Comparison of ENCODE assay signal across 14 mouse cellular contexts in genomic region chr3:131868219-131868964, GRCm38 (mm10).
DNase-seq lines count a peak whose midpoint lies in the region; ATAC-seq and TF ChIP-seq lines count a peak whose summit lies in the region.
"Had no signal": no experiment of that assay in that cellular context is flagged by ENCODE, and none has a peak within 500 bp of the region (broad histone marks: within the 10 kb centered on the region; RNA-seq: fewer than 3 reads in every experiment).

No protein-coding gene starts in this region.

- no peak overlapping the region for H3K9ac ChIP-seq in embryonic facial prominence, embryonic 11.5 days (replicated peaks; ENCODE audit: low read length)
- no peak overlapping the region for H3K9ac ChIP-seq in kidney, embryonic 14.5 days (ENCODE audit: low read depth, low read length)
- H3K9ac ChIP-seq: forebrain, embryonic 12.5 days had no signal

- DNase-seq in heart, adult 18-20 months = peak; percentile 10 to 38
- no peak for DNase-seq in heart, postnatal 4 days
- DNase-seq in embryonic facial prominence, embryonic 11.5 days (ENCODE audit: low spot score) = peak; percentile 81
- no peak for DNase-seq in adrenal gland, adult 8-10 months
- DNase-seq in right cerebral cortex, postnatal 4 days = no peak
- DNase-seq: adrenal gland, postnatal 36 days; B cell, adult 2 months; cerebellum, adult 9-10 months; kidney, postnatal 25 days had no signal

- no peak overlapping the region for H3ac ChIP-seq in C2C12 (ENCODE audit: control insufficient read depth, insufficient read length, low read depth)

- H3K79me2 ChIP-seq in C2C12 (ENCODE audit: control insufficient read depth, insufficient read depth) (no peaks in the 10 kb centered on the region), macrophage (ENCODE audit: inconsistent target) (no peaks in the 10 kb centered on the region)

- no peaks in the 10 kb centered on the region for H3K9me3 ChIP-seq in embryonic facial prominence, embryonic 11.5 days (replicated peaks; ENCODE audit: control insufficient read depth, low read length)
- no peaks in the 10 kb centered on the region for H3K9me3 ChIP-seq in kidney, embryonic 14.5 days (ENCODE audit: control insufficient read depth, low read length)
- H3K9me3 ChIP-seq: forebrain, embryonic 12.5 days had no signal

- H3K79me3 ChIP-seq in C2C12 (ENCODE audit: low read depth) = no peaks in the 10 kb centered on the region

- no peak for TF ChIP-seq CTCF in C2C12 (IDR thresholded peaks at IDR 0.05; ENCODE audit: control insufficient read depth, insufficient read depth, insufficient read length)

- 49% methylated on average over 11 of the region's 11 CpGs for WGBS in embryonic facial prominence, embryonic 11.5 days
- 71% methylated on average over 11 of the region's 11 CpGs for WGBS in macrophage (ENCODE audit: missing documents)
- WGBS in kidney, embryonic 14.5 days = 77% methylated on average over 11 of the region's 11 CpGs

- H3K27ac ChIP-seq in embryonic facial prominence, embryonic 11.5 days (replicated peaks; ENCODE audit: low read depth, low read length) = no peak overlapping the region
- H3K27ac ChIP-seq in macrophage = peak overlapping the region; percentile 66
- no peak overlapping the region for H3K27ac ChIP-seq in kidney, embryonic 14.5 days (ENCODE audit: low read depth, low read length)
- H3K27ac ChIP-seq: forebrain, embryonic 12.5 days had no signal

- H3K4me3 ChIP-seq in C2C12 (ENCODE audit: insufficient read depth, poor library complexity, severe bottlenecking) (no peak overlapping the region), macrophage (ENCODE audit: inconsistent target) (no peak overlapping the region)
- H3K4me3 ChIP-seq in embryonic facial prominence, embryonic 11.5 days (ENCODE audit: low read depth, low read length) = no peak overlapping the region
- H3K4me3 ChIP-seq in kidney, embryonic 14.5 days (ENCODE audit: low read length) = no peak overlapping the region
- H3K4me3 ChIP-seq: forebrain, embryonic 12.5 days had no signal

- H3K27me3 ChIP-seq in C2C12 (ENCODE audit: control insufficient read depth, insufficient read depth, insufficient read length) = no peaks in the 10 kb centered on the region
- no peaks in the 10 kb centered on the region for H3K27me3 ChIP-seq in embryonic facial prominence, embryonic 11.5 days (ENCODE audit: control insufficient read depth, insufficient read depth, low read length)
- no peaks in the 10 kb centered on the region for H3K27me3 ChIP-seq in kidney, embryonic 14.5 days (ENCODE audit: control insufficient read depth, insufficient read depth, low read length)
- H3K27me3 ChIP-seq: forebrain, embryonic 12.5 days had no signal

- H3K36me3 ChIP-seq in C2C12 (ENCODE audit: control insufficient read depth, insufficient read depth) = no peaks in the 10 kb centered on the region
- no peaks in the 10 kb centered on the region for H3K36me3 ChIP-seq in embryonic facial prominence, embryonic 11.5 days (replicated peaks; ENCODE audit: control insufficient read depth, insufficient read depth, low read depth, low read length)
- no peaks in the 10 kb centered on the region for H3K36me3 ChIP-seq in macrophage (ENCODE audit: inconsistent target)
- H3K36me3 ChIP-seq in kidney, embryonic 14.5 days (ENCODE audit: control insufficient read depth, insufficient read depth, low read length) = no peaks in the 10 kb centered on the region
- H3K36me3 ChIP-seq: forebrain, embryonic 12.5 days had no signal

- no peak overlapping the region for H3K4me2 ChIP-seq in embryonic facial prominence, embryonic 11.5 days (ENCODE audit: low read depth, low read length)
- H3K4me2 ChIP-seq in kidney, embryonic 14.5 days (replicated peaks; ENCODE audit: low read depth, low read length) = no peak overlapping the region
- H3K4me2 ChIP-seq: forebrain, embryonic 12.5 days had no signal

- no peaks in the 10 kb centered on the region for H3K4me1 ChIP-seq in embryonic facial prominence, embryonic 11.5 days (ENCODE audit: control insufficient read depth, insufficient read depth, low read length)
- no peaks in the 10 kb centered on the region for H3K4me1 ChIP-seq in kidney, embryonic 14.5 days (ENCODE audit: control insufficient read depth, insufficient read depth, low read length)
- H3K4me1 ChIP-seq: forebrain, embryonic 12.5 days had no signal

- ATAC-seq in embryonic facial prominence, embryonic 11.5 days (replicated peaks; ENCODE audit: insufficient number of reproducible peaks, low FRiP score, low TSS enrichment, low read depth) = 0 out of 2 replicates have a peak, but pooled peaks have one; percentile 73
- no peak for ATAC-seq in kidney, embryonic 14.5 days (ENCODE audit: low FRiP score, low TSS enrichment)
- ATAC-seq: hindbrain, embryonic 16.5 days had no signal

TF ChIP-seq in C2C12, 6 proteins besides CTCF, POLR2A, EP300 and RAD21:
- TF ChIP-seq MAX (IDR thresholded peaks at IDR 0.05) = no peak
- TF ChIP-seq MYOD1 (IDR thresholded peaks at IDR 0.05; ENCODE audit: control insufficient read depth, insufficient read length, low read depth) = peak; percentile 33
- TF ChIP-seq CEBPB (IDR thresholded peaks at IDR 0.05; ENCODE audit: low read depth) = no peak
- TF ChIP-seq FOSL1 (IDR thresholded peaks at IDR 0.05; ENCODE audit: insufficient read depth, low read length, poor library complexity, severe bottlenecking) = no peak
- TF ChIP-seq USF1 (IDR thresholded peaks at IDR 0.05; ENCODE audit: low read depth) = no peak

Comparison
In these comparisons a context has a peak if more than half of its experiments do, and no peak if none do; other contexts are left out.
1. DNase-seq: peak in heart, adult 18-20 months (2 of 2) and embryonic facial prominence, embryonic 11.5 days (single experiment); none in heart, postnatal 4 days (single experiment), adrenal gland, adult 8-10 months (single experiment) and right cerebral cortex, postnatal 4 days (single experiment).